Mouse (Mus musculus) cortical plate, adult 2 months (tissue): ENCODE measurements around the gene Fcer2a. TPM values are rescaled to one million over a fixed set of nuclear protein-coding genes. Genes with fewer than 3 reads are reported as not detected.

Experiments used
- H3K27ac ChIP-seq: fragments of 200-500 bp; 2 replicates; pipeline ENCODE4 v1.5.1; 2012; ENCODE audit warnings: low read length, control low read depth, inconsistent platforms; ENCODE audit not compliant: insufficient read depth
- H3K4me1 ChIP-seq: fragments of 200-500 bp; 2 replicates; pipeline ENCODE4 v1.6.1; 2011; ENCODE audit warnings: low read length; ENCODE audit not compliant: control insufficient read depth, insufficient read depth
- H3K4me3 ChIP-seq: fragments of 200-500 bp; 2 replicates; pipeline ENCODE4 v1.5.1; 2011; ENCODE audit warnings: mild to moderate bottlenecking, low read length, control low read depth; ENCODE audit not compliant: insufficient read depth
- CTCF ChIP-seq: fragments of 200-500 bp; IDR thresholded peaks from 2 replicates; pipeline ENCODE4 v1.5.1; 2011; ENCODE audit warnings: mild to moderate bottlenecking, control low read depth, low read length; ENCODE audit not compliant: insufficient read depth; ENCODE audit errors: extremely low read depth
- POLR2A ChIP-seq: fragments of 200-500 bp; IDR thresholded peaks from 2 replicates; pipeline ENCODE4 v1.6.1; 2011; ENCODE audit warnings: mild to moderate bottlenecking, low read length, control low read depth; ENCODE audit not compliant: insufficient read depth; ENCODE audit errors: extremely low read depth
- polyA plus RNA-seq: library from polyadenylated mRNA; depleted of rRNA; stranded (reverse); fragments of >200 nt; gene quantifications from 2 replicates; pipeline ENCODE4 v1.2.3, GENCODE M21; 2012; rRNA removed

The Fcer2a gene
- 0.08 and 0.23 TPM in 2 replicates for polyA plus RNA-seq

DNA sequence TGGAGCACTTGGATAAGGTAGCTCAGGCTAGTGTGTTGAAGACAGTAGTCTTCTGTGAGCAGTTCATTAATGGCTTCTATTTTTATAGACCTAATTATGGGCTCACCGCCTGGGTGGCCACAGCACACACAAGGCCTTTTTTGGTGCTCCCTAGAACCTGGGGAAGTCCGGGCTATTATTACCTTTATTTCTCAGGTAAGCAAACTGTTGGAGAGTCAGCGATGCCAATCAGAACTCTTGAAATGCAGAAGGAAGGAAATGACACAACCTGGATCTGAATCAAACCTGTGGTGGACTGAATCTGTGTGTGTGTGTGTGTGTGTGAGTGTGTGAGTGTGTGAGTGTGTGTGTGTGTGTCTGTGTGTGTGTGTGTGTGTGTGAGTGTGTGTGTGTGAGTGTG is at the start of gene Fcer2a:
TSS of gene Fcer2a (minus strand) at position 55 of the 400 bp plus-strand sequence.
- TF ChIP-seq CTCF: no peak
- TF ChIP-seq POLR2A: no peak
- no peaks in the 10 kb centered on the region for H3K4me1 ChIP-seq
- no peak within 1 kb of the TSS for H3K4me3 ChIP-seq
- no peak within 1 kb of the TSS for H3K27ac ChIP-seq

DNA sequence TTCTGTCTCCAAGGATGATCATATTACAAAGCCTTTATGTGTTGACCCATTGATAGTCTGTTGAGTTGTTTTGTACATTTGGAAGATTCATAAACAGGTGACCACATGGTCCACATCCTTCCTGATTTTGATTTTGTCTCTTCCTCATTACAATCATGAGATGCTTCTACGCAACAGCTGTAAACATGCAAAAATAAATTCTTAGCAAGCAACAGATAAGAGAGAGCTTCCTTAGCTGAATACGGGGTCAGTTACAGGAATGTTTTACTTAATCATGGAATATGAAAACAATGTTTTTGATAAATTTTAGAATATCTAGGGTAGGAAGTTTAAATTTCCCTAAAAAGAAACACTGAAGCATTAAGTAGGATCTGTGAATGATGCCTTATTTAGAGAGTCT is 43.0 kb upstream of the Fcer2a start:
- Histone ChIP-seq H3K4me3 (no peak overlapping the region), H3K4me1 (no peaks in the 10 kb centered on the region), H3K27ac (no peak overlapping the region)
- no peak for TF ChIP-seq CTCF
- no peak for TF ChIP-seq POLR2A

DNA sequence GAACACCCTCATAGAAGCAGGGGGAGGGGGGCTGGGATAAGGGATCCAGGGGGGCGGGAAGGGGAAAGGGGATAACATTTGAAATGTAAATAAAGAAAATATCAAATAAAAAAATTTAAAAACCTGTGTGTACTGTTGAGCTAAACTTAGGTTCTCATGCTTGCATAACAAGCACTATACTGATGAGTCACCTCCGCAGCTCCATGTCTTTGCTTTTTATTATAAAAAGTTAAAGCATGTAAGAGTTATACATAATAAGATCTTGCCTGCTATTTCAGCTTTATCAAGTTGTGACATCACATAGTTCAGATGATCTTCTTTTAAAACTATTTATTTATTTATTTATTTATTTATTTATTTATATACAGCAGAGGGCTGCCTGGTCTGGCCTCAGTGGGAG is 41.6 kb upstream of the Fcer2a start:
- no peak for TF ChIP-seq POLR2A
- no peak for TF ChIP-seq CTCF
- no peak overlapping the region for H3K27ac ChIP-seq
- H3K4me3 ChIP-seq: no peak overlapping the region
- H3K4me1 ChIP-seq: no peaks in the 10 kb centered on the region

DNA sequence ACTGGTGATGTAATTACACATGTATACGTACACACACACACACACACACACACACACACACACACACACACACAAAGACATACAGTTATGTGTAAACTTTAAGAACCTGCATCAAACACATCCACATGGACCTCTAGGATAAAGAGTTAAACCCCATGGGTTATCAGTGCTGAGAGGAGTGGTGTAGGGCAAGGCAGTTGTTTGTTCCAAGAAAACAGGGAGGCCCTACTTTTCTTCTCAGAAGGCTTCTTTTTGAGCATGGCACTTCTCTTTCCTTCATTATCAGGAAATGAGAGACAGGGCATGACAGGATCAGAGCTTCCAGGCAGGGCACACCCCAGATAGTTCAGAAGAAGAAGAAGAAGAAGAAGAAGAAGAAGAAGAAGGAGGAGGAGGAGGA is 40.1 kb upstream of the Fcer2a start:
- H3K27ac ChIP-seq: no peak overlapping the region
- TF ChIP-seq CTCF (no peak), POLR2A (no peak)
- no peak overlapping the region for H3K4me3 ChIP-seq
- H3K4me1 ChIP-seq: no peaks in the 10 kb centered on the region

DNA sequence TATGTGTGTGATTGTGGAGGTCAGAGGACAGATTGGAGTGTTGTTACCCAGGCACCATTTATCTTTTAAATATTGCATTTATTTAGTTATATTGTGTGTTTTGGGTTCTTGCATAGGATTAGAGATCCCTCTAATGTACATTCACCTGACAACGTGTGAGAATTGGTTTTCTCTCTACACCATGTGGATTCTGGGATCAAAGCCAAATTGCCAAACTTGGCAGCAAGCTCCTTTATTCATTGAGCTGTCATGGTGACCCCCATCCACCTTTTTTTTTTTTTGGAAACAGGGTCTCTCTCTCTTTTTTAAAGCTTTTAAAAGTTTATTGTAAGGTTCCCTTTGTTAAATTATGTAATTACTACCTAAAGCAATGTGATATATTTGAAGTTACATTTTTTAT is 27.1 kb upstream of the Fcer2a start:
- H3K4me1 ChIP-seq: no peaks in the 10 kb centered on the region
- H3K27ac ChIP-seq: no peak overlapping the region
- TF ChIP-seq POLR2A: no peak
- no peak for TF ChIP-seq CTCF
- no peak overlapping the region for H3K4me3 ChIP-seq

DNA sequence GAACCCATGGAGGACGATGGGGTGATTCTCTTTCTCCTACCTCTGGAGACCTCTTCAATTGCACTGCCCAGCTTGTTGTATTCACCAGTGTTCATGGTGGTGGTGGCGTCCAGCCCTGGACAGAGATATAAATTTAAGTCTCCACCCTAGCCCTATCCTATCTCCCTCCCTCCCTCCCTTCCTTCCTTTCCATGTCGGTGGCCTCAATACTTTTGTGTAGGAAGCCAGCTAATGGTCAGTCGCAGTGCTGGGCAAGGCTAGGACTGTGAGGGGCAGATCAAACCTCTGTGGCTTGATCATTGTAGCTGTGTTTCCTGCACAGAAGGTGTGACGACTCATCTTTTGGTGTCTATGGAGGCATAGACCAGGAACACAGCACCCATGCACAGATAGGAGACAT is 26.6 kb upstream of the Fcer2a start, which contains the start of gene Clec4g:
TSS of gene Clec4g (minus strand) at position 101 of the 400 bp plus-strand sequence.
- H3K4me1 ChIP-seq: no peaks in the 10 kb centered on the region
- no peak within 1 kb of the TSS for H3K27ac ChIP-seq
- TF ChIP-seq CTCF (no peak), POLR2A (no peak)
- H3K4me3 ChIP-seq: no peak within 1 kb of the TSS

DNA sequence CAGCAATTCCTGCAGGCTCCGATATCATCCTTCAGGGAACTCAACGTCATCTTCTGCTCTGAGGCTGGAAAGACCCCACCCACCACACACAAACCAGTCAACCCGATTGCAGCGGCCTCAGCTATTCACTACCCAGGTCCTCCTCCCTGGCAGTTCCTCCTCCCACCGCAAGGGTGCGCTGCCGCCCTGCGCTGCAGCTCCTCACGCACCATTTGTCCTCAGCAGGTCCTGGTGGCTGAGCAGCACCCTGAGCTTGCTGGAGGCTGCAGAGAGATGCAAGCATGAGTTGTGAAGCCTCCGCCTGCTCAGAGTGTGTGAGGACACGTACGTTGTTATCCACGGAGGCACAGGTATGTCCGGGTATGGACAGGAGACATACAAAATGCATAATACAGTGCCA is 24.6 kb upstream of the Fcer2a start:
- TF ChIP-seq CTCF (peak; percentile 65), POLR2A (no peak)
- H3K27ac ChIP-seq: no peak overlapping the region
- H3K4me3 ChIP-seq: no peak overlapping the region
- no peaks in the 10 kb centered on the region for H3K4me1 ChIP-seq

DNA sequence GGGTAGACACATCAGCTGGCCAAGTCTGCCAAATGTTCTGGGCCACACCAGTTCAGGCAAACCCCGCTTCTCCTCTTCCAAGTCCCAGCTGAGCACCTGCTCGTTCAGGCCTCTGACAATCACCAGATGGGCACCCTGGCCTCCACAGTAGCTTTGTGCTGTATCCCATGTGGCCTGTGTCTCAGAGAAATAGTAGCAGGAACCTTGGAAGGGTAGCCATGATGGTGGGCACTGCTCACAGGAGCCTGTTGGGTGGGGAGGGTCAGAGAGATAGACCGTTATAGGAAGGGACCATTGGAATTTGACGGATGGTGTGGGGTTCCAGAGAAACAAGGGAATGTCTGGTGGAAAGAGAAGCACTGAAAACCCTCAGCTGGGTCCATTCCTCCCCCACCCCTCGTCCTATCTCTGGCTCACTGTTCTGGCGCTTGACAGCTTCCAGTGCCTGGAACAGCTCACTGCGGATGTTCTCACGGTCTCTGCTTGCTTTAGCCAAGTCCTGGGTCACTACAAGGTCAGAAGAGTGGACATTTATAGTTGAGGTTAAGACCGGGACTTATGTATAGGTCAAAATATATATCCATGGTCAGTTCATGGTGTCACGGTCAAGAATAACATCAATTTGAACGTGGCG is 23.5 kb upstream of the Fcer2a start:
- TF ChIP-seq CTCF (no peak), POLR2A (no peak)
- Histone ChIP-seq H3K27ac (no peak overlapping the region), H3K4me3 (no peak overlapping the region)

DNA sequence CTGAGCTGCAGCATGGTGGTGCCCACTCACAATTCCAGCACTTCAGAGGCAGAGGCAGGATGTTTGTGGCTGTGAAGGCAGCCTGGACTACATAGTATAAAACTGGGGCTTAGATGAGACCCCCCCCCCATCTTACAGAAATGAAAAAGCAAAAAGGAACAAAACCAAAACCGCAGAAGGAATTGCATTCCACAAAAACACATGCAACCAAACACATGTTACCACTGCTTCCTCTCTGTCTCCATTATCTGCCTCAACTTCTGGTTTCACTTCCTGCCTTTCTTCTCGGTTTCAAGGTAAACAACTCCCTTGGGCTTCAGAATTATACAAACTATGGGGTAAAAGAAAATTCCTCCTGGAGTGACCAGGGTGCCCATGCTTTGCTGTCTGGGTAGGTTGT is 17.7 kb upstream of the Fcer2a start:
- H3K4me1 ChIP-seq: no peaks in the 10 kb centered on the region
- H3K27ac ChIP-seq: no peak overlapping the region
- no peak overlapping the region for H3K4me3 ChIP-seq
- TF ChIP-seq CTCF: no peak
- no peak for TF ChIP-seq POLR2A

More for the DNA sequence above, 23.5 kb upstream of the Fcer2a start:
- no peaks in the 10 kb centered on the region for H3K4me1 ChIP-seq

DNA sequence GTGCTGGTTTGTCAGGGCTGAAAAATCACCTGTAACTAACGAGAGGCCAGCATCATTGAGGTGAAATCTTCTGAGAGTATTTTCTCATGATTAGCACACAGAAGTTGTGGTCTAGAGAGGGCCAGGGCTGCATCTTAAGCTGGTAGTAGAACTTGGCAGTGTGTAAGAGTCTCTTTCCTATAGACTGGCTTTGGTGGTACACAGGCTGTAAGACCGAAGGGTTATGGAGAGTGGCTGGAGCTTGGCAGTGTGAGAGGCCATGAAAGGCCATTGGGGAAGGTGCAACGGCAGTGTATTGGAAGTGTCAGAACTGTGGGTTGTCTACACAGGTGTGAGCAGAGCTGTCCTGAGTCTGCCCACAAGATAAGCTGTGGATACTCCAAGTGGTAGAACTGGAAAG is 16.3 kb upstream of the Fcer2a start:
- Histone ChIP-seq H3K4me3 (no peak overlapping the region), H3K27ac (no peak overlapping the region), H3K4me1 (no peaks in the 10 kb centered on the region)
- TF ChIP-seq CTCF (no peak), POLR2A (no peak)
